Mouse (Mus musculus) liver, postnatal 0 days (tissue): ENCODE results near the gene Il10rb.

Experiments used
- CTCF ChIP-seq: sonication (generic); IDR thresholded peaks from 2 replicates; pipeline ENCODE4 v1.5.1; 2016; ENCODE audit warnings: antibody characterized with exemption, low read depth
- EP300 ChIP-seq: IDR thresholded peaks from 2 replicates; pipeline ENCODE4 v1.6.1; 2016; ENCODE audit warnings: antibody characterized with exemption, low read depth, mild to moderate bottlenecking

GRCm38 (mm10) chr16:91378431-91378986, 27.5 kb upstream of the Il10rb start:
- TF ChIP-seq CTCF (no peak), EP300 (no peak)
